In the genomic region with DNA sequence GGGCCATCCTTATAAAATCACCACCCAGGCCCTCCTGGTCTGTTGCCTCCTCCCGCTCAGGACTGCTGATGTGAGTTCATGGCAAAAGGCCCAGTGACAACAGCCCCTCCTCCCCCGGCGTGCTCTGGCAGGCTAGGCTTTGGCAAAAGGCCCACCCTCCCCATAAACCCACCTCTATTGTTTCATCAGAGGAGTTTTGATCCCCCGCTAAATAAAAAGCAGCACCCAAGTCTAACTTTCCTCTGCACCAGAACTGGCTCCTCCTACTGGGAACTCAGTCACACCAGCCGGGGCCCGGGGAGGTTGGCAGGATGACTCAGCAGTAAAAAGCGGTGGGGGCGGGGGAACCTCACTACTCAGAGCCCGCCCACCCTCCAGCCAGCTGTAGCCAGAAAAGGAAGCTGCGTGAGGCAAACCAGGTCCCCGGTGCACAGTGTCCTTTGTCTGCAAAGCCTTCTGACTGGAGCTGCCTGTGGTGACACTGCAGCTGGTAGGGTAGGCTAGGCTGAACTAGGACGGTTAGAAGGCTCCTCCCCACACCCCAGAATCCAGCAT, we compare ENCODE assay signal across 8 mouse cellular contexts.
DNase-seq lines count a peak whose midpoint lies in the region; ATAC-seq and TF ChIP-seq lines count a peak whose summit lies in the region.

No protein-coding gene starts in this region.

- H3K4me3 ChIP-seq in MEL (ENCODE audit: control insufficient read depth in 1 of 2, insufficient read depth in 1 of 2, low read depth in 2 of 2, low read length in 2 of 2), result peak overlapping the region; percentile 54 to 72
- peak overlapping the region; percentile 40 for H3K4me3 ChIP-seq in lung, embryonic 15.5 days
- H3K4me3 ChIP-seq in olfactory bulb, adult 2 months (ENCODE audit: insufficient read depth, low read depth, low read length), result peak overlapping the region; percentile 23
- no peak overlapping the region for H3K4me3 ChIP-seq in thymus, adult 2 months (ENCODE audit: control insufficient read depth, insufficient read depth, low read length)

- H3K4me1 ChIP-seq in MEL (ENCODE audit: control insufficient read depth in 1 of 2, insufficient read depth in 2 of 2, low read length in 2 of 2), result peaks cover 34 to 46% of the 10 kb centered on the region in 2 experiments
- peaks cover 19% of the 10 kb centered on the region for H3K4me1 ChIP-seq in lung, embryonic 15.5 days
- H3K4me1 ChIP-seq in olfactory bulb, adult 2 months (ENCODE audit: control insufficient read depth, insufficient read depth, low read length), result peaks cover 16% of the 10 kb centered on the region
- H3K4me1 ChIP-seq in thymus, adult 2 months (replicated peaks; ENCODE audit: control insufficient read depth, insufficient read depth, low read length), result peaks cover 9% of the 10 kb centered on the region

- WGBS in lung, embryonic 15.5 days, result 0% methylated on average over 12 of the region's 12 CpGs
- under 1% methylated on average over 12 of the region's 12 CpGs for WGBS in olfactory bulb, adult 2 months
- 3% methylated on average over 12 of the region's 12 CpGs for WGBS in thymus, adult 2 months

- no peaks in the 10 kb centered on the region for H3K27me3 ChIP-seq in MEL (ENCODE audit: control insufficient read depth in 1 of 2, insufficient read depth in 2 of 2, low read length in 2 of 2)
- no peaks in the 10 kb centered on the region for H3K27me3 ChIP-seq in lung, embryonic 15.5 days
- no peaks in the 10 kb centered on the region for H3K27me3 ChIP-seq in thymus, adult 2 months (ENCODE audit: control insufficient read depth, insufficient read depth, low read length)

- TF ChIP-seq POLR2A in MEL (IDR thresholded peaks at IDR 0.05; ENCODE audit: control insufficient read depth in 1 of 2, insufficient read depth in 1 of 2, low read depth in 1 of 2, low read length in 2 of 2, poor library complexity in 1 of 2), result peak in 1 of 2 experiments; percentile 36; a peak in 1 of 4 replicates
- TF ChIP-seq POLR2A in olfactory bulb, adult 2 months (IDR thresholded peaks at IDR 0.05; ENCODE audit: insufficient read depth, low read depth, low read length), result no peak
- TF ChIP-seq POLR2A in thymus, adult 2 months (IDR thresholded peaks at IDR 0.05; ENCODE audit: control insufficient read depth, extremely low read depth, insufficient read depth, low read length, poor library complexity), result no peak

- peak overlapping the region; percentile 57 for H3K9ac ChIP-seq in MEL (ENCODE audit: control insufficient read depth, low read depth, low read length, poor library complexity, severe bottlenecking)
- no peak overlapping the region for H3K9ac ChIP-seq in lung, embryonic 15.5 days

- TF ChIP-seq EP300 in MEL (IDR thresholded peaks at IDR 0.05; ENCODE audit: low read depth in 1 of 2, low read length in 2 of 2), result peak; percentile 67 to 86; a peak in 3 of 4 replicates

- H3K79me2 ChIP-seq in MEL (ENCODE audit: control insufficient read depth, insufficient read depth, low read length, poor library complexity), result no peaks in the 10 kb centered on the region

- peaks cover 0 to 44% of the 10 kb centered on the region in 2 experiments; a peak in 2 of 4 replicates for H3K36me3 ChIP-seq in MEL (ENCODE audit: control insufficient read depth in 1 of 2, insufficient read depth in 2 of 2, low read length in 2 of 2)
- no peaks in the 10 kb centered on the region for H3K36me3 ChIP-seq in lung, embryonic 15.5 days
- H3K36me3 ChIP-seq in thymus, adult 2 months (ENCODE audit: control insufficient read depth, insufficient read depth, low read length), result no peaks in the 10 kb centered on the region

- peak; percentile 98 for DNase-seq in MEL (ENCODE audit: low read depth, low spot score)
- DNase-seq in cerebellum, adult 18-20 months, result peak; percentile 52 to 53
- DNase-seq in forelimb bud, embryonic 11.5 days (ENCODE audit: low read depth, low spot score), result peak; percentile 82
- peak; percentile 68 for DNase-seq in layer of hippocampus, adult 9-10 months (ENCODE audit: low spot score)
- DNase-seq in thymus, adult 2 months, result peak; percentile 83

- ATAC-seq in hematopoietic stem cell, adult 5-6 weeks (replicated peaks in 1 of 2; ENCODE audit: insufficient read depth in 1 of 2, low FRiP score in 2 of 2, low TSS enrichment in 1 of 2, low read depth in 1 of 2, poor library complexity in 2 of 2, severe bottlenecking in 2 of 2), result peak; percentile 95 to 96
- ATAC-seq in lung, embryonic 15.5 days (ENCODE audit: borderline replicate concordance, extremely low read depth, low FRiP score, low TSS enrichment), result peak; percentile 94

- TF ChIP-seq CTCF in MEL (IDR thresholded peaks at IDR 0.05 in 2 of 3, conservative IDR thresholded peaks at IDR 0.05 in 1 of 3; ENCODE audit: control insufficient read depth in 1 of 3, insufficient read depth in 1 of 3, low read depth in 2 of 3, low read length in 3 of 3, poor library complexity in 1 of 3, severe bottlenecking in 1 of 3), result peak in 2 of 3 experiments; percentile 5 to 20; a peak in 2 of 6 replicates
- TF ChIP-seq CTCF in olfactory bulb, adult 2 months (IDR thresholded peaks at IDR 0.05; ENCODE audit: insufficient read depth, low read depth, low read length), result no peak
- no peak for TF ChIP-seq CTCF in thymus, adult 2 months (IDR thresholded peaks at IDR 0.05; ENCODE audit: borderline replicate concordance, control insufficient read depth, extremely low read depth, insufficient read depth, low read length, poor library complexity)

- H3K4me2 ChIP-seq in lung, embryonic 15.5 days, result peak overlapping the region; percentile 60

- peak; percentile 3; the same call in 1 of the 2 replicates for TF ChIP-seq RAD21 in MEL (IDR thresholded peaks at IDR 0.05; ENCODE audit: low read depth, low read length)

- H3K27ac ChIP-seq in MEL (ENCODE audit: control insufficient read depth, low read depth, low read length), result peak overlapping the region; percentile 78
- H3K27ac ChIP-seq in lung, embryonic 15.5 days, result peak overlapping the region; percentile 57
- peak overlapping the region; percentile 71; the same call in 1 of the 2 replicates for H3K27ac ChIP-seq in olfactory bulb, adult 2 months (ENCODE audit: insufficient read depth, low read depth, low read length)
- no peak overlapping the region for H3K27ac ChIP-seq in thymus, adult 2 months (ENCODE audit: control insufficient read depth, insufficient read depth, low read length)

- H3K9me3 ChIP-seq in MEL (replicated peaks; ENCODE audit: insufficient read depth, low read length), result no peaks in the 10 kb centered on the region
- H3K9me3 ChIP-seq in lung, embryonic 15.5 days, result no peaks in the 10 kb centered on the region

TF ChIP-seq in MEL, 35 proteins besides CTCF, POLR2A, EP300 and RAD21 (continues in another document):
- TF ChIP-seq MAX (IDR thresholded peaks at IDR 0.05; ENCODE audit: low read length), result no peak; the same call in 1 of the 2 replicates
- no peak; the same call in 1 of the 2 replicates for TF ChIP-seq MEF2A (IDR thresholded peaks at IDR 0.05; ENCODE audit: extremely low read depth, insufficient replicate concordance, low read depth, low read length, poor library complexity, severe bottlenecking)
- TF ChIP-seq CHD1 (IDR thresholded peaks at IDR 0.05; ENCODE audit: low read depth, low read length), result 0 out of 2 replicates have a peak, but pooled peaks have one; percentile 22
- TF ChIP-seq MAFK (IDR thresholded peaks at IDR 0.05; ENCODE audit: borderline replicate concordance, low read depth, low read length), result peak; percentile 95
- TF ChIP-seq ELF1 (IDR thresholded peaks at IDR 0.05; ENCODE audit: low read depth, low read length), result peak; percentile 49; the same call in 1 of the 2 replicates
- TF ChIP-seq ZNF384 (IDR thresholded peaks at IDR 0.05; ENCODE audit: low read depth, low read length), result no peak
- 0 out of 2 replicates have a peak, but pooled peaks have one; percentile 31 for TF ChIP-seq USF1 (IDR thresholded peaks at IDR 0.05; ENCODE audit: low read depth, low read length)
- no peak for TF ChIP-seq USF2 (IDR thresholded peaks at IDR 0.05; ENCODE audit: borderline replicate concordance in 1 of 2, insufficient read depth in 1 of 2, low read depth in 1 of 2, low read length in 2 of 2)
- TF ChIP-seq TBP (IDR thresholded peaks at IDR 0.05; ENCODE audit: low read depth, low read length), result peak; percentile 44; the same call in 1 of the 2 replicates
- TF ChIP-seq JUND (IDR thresholded peaks at IDR 0.05; ENCODE audit: low read depth, low read length), result no peak
- peak; percentile 100 for TF ChIP-seq ETS1 (IDR thresholded peaks at IDR 0.05; ENCODE audit: low read depth, low read length)
- TF ChIP-seq ZMIZ1 (IDR thresholded peaks at IDR 0.05; ENCODE audit: low read depth, low read length), result 0 out of 2 replicates have a peak, but pooled peaks have one; percentile 9
- TF ChIP-seq POLR2AphosphoS2 (IDR thresholded peaks at IDR 0.05; ENCODE audit: low read length), result peak; percentile 15; the same call in 1 of the 2 replicates
- no peak; the same call in 1 of the 2 replicates for TF ChIP-seq KAT2A (conservative IDR thresholded peaks at IDR 0.05; ENCODE audit: low read depth, low read length)
- TF ChIP-seq TCF12 (IDR thresholded peaks at IDR 0.05; ENCODE audit: low read depth, low read length), result peak; percentile 81
- TF ChIP-seq SIN3A (IDR thresholded peaks at IDR 0.05; ENCODE audit: low read length), result peak; percentile 94
- TF ChIP-seq HCFC1 (IDR thresholded peaks at IDR 0.05; ENCODE audit: low read depth, low read length), result peak; percentile 65
- TF ChIP-seq TAL1 (IDR thresholded peaks at IDR 0.05; ENCODE audit: low read length), result no peak
- peak; percentile 91 for TF ChIP-seq MAZ (IDR thresholded peaks at IDR 0.05; ENCODE audit: low read depth, low read length)
- 0 out of 2 replicates have a peak, but pooled peaks have one; percentile 8 for TF ChIP-seq ZKSCAN1 (IDR thresholded peaks at IDR 0.05; ENCODE audit: low read depth, low read length)
- TF ChIP-seq NRF1 (IDR thresholded peaks at IDR 0.05; ENCODE audit: insufficient read depth, low read depth, low read length, poor library complexity, severe bottlenecking), result no peak
- peak; percentile 34; the same call in 1 of the 2 replicates for TF ChIP-seq SMC3 (IDR thresholded peaks at IDR 0.05; ENCODE audit: low read depth, low read length)
- TF ChIP-seq NELFE (IDR thresholded peaks at IDR 0.05; ENCODE audit: low read depth, low read length), result peak; percentile 44
- no peak for TF ChIP-seq E2F4 (IDR thresholded peaks at IDR 0.05; ENCODE audit: borderline replicate concordance, low read depth, low read length)
- 0 out of 2 replicates have a peak, but pooled peaks have one; percentile 1 for TF ChIP-seq ZC3H11A (IDR thresholded peaks at IDR 0.05; ENCODE audit: low read depth, low read length)
- TF ChIP-seq GABPA (IDR thresholded peaks at IDR 0.05; ENCODE audit: low read depth, low read length), result peak; percentile 99
- peak; percentile 62 for TF ChIP-seq CHD2 (IDR thresholded peaks at IDR 0.05; ENCODE audit: low read length)
- no peak for TF ChIP-seq MYC (IDR thresholded peaks at IDR 0.05; ENCODE audit: low read depth, low read length)
- peak; percentile 68 for TF ChIP-seq MXI1 (IDR thresholded peaks at IDR 0.05; ENCODE audit: low read depth, low read length)

Comparison
In these comparisons a context has a peak if more than half of its experiments do, and no peak if none do; other contexts are left out.
1. CTCF ChIP-seq: peak in MEL (2 of 3); none in olfactory bulb, adult 2 months (single experiment) and thymus, adult 2 months (single experiment).
2. Peak in every context shown above with its lines, with median percentiles within 50 percentile points of each other: DNase-seq.